Mouse (Mus musculus): ENCODE measurements around the gene Tnfaip2.

Tnfaip2 gene

DNA sequence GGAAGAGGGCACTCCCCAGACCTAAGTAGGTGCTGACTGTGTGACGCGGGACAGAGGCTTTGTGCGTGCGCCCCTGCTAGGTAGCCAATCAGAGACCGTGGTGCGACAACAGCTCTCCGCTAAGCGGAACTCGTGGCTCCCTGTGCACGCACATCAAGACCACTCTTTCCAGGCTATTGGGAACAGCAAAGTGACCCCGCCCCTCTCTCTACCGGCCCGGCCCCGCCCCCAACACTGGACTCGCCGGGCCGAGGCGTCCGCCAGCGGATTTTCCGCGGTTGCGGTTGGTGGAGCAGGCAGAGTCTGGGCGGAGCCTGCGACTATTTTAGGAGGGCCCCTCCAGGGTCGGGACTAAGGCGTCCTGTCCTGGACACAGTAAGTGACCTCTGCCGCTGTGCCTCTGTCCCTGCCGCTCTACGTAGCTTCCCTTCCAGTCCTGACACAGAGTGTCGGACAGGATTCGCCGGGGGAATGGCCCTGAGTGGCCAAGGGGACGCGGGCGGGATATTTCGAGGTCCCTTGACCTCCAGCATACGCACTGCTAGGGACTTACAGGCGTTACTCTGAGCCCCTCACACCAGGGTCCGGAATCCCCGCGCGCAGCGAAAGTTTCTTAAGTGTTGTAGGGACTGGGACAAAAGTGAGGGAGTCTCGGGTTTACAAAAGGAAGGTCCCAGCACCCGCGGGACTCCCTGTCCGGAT lies at the start of gene Tnfaip2:
Gene Tnfaip2 (plus strand): TSS at position 161 of the 702 bp plus-strand sequence.
- DNase-seq (ENCODE audit: low read depth, low spot score), result peak; percentile 67

DNA sequence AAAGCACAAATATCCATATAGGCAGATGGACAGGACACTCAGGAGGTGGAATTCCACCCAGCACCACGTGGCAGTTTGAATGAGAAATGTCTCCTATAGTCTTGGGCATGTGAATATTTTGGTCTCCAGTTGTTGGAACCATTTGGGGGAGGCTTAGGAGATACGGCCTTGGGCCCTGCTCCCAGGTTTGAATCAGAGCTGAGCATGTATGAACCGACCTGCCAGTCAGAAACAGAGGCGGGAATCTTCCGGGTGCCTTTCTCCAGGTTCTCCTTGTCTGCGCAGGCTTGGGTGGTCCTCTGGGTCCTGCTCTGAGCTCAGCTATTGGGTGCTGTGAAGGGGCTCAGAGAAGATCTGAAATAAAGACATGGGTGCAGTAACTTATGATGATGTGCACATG lies 48.3 kb upstream of the Tnfaip2 start:
- no peak for DNase-seq (ENCODE audit: low read depth, low spot score)

DNA sequence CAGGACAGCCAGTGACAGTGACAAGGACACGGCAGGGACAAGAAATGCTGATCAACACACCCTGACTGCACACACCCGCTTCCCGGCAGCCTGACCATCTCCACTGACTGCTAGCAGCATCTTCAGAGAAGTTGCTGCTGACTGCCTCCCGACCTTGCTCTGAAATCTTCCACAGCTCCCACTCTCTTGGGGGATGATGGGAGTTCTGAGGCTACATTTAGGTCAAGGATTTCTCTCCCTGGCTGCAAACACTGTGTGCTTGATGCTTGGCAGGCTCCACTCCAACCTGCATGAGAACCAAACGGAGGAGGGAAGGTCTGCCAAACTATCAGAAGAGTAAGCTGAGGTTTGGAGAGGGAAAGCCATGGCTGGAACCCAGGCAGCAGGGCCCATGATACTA lies 45.3 kb upstream of the Tnfaip2 start:
- no peak for DNase-seq (ENCODE audit: low read depth, low spot score)

DNA sequence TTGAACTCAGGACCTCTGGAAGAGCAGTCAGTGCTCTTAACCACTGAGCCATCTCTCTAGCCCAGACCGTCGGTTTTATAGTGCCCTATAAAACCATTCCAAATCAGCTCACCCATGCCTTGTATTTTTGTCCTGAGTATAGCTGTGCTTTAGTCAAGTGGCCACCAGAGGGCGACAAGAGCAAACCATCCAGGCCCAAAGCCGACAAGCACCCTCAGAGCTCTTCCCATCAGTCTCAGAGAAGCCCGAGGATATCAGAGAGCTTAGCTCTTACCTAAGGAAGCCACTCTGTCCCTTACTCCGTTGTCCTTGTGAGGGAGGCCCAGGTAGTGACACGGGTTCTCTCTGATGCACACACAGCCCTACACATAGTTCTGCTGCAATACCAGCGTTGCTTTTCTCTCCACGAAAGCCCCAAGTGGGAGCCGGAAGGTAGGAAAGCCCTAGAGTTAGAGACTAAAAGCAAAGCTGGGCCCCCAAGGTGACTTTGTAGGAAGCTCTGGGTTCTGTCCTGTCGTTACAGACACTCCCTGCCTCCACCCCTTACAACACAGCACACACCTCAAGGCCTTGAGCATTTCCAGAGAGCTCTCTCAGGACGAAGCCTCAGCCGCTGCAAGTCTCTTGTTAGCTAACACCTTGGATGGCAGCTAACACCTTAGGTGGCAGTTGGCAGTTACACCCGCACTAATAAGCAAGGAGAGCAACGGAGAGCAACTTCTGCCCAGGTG lies 40.6 kb upstream of the Tnfaip2 start:
- DNase-seq (ENCODE audit: low read depth, low spot score), result peak; percentile 88

DNA sequence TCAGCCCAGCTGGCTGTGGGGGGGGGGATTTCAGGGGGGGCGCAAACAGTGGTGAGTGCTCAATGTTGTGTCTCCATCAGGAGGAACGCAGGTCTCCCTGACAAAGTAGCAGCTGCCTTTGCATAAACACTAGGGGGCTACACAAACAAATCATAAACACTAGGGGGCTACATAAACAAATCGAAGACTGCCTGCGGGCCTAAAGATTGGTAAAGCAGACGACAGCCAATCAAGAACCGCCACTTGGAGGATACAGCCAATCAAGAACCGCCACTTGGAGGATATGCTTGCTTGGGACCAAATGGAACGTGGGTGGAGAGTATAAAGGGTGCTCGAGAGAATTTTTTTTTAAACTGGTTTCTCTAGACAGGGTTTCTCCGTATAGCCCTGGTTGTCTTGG lies 37.4 kb upstream of the Tnfaip2 start:
- no peak for DNase-seq (ENCODE audit: low read depth, low spot score)

DNA sequence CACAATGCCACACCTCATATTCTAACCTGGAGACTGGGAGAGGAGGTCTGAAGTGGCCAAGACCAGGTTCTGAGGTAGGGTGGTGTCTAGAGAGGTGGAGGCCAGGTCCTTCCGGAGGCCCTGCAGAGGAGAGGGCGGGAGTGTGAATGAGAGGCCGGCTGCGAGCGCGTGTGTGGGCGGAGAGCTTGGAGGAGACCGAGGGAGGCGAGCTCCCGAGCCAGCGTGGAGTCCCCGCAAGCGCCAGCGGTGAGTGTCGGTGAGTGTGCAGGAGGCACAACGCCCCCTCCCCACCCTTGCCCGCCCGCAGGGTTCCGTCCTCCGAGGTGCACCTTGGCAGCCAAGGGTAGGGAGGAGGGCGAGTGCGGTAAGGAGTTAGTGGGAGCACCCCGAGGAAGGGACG lies 35.6 kb upstream of the Tnfaip2 start, which contains the start of gene Lbhd2:
Gene Lbhd2 (plus strand): TSS at position 188 of the 400 bp plus-strand sequence.
- no peak for DNase-seq (ENCODE audit: low read depth, low spot score)

DNA sequence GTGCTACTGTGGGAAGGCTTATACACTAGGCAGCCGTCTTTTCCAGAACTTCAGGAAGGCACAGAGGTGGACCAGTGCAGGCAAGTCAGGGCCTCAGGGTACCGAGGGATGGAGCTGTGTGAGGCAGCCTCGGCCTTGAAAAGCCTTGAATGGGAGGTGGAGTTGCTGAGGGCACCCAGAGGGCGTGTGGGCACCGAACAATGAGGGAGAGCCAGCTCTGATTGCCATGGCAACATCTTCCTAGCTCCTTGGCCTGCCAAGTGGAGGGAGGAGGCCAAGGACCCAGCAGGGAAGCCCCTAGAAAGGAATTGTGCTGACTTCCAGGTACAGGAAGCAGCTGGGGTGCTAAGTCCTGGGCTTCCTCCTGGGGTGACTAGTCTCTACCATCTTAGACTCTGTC lies 32.7 kb upstream of the Tnfaip2 start:
- no peak for DNase-seq (ENCODE audit: low read depth, low spot score)

DNA sequence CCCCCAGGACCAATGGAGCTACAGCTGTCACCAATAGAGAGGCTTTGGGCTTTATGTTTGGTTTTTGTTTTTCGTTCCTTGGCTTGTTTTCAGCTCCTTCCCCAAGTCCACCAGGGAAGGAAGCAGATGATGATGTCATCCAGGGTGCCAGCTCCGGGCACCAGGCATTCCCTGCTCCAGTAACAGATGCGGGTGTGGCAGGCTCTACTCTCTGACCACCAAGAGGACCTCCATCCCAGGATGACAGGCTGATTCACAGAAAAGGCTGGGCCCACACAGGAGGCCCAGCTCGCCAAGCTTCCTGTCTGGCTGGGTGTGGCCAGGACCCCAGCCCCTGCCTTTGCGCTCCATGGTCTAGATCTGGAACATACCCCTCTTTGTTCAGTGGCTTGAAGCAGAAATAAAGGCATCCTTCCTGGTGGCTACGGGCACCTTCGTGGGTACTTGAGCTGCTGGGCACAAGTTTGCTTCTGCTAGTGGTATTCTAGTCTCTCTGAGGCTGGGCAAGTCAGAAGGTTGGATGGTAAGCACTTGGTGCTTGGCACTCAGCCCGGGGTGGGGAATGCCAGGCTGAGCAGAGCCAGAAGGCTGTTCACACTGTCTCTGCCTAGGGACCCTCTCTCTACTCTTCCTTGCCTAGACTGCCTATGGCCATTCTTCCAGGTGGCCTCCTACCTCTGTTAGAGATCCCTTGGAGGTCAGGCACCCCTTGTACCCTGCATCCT lies 30.5 kb upstream of the Tnfaip2 start:
- DNase-seq (ENCODE audit: low read depth, low spot score), result no peak

DNA sequence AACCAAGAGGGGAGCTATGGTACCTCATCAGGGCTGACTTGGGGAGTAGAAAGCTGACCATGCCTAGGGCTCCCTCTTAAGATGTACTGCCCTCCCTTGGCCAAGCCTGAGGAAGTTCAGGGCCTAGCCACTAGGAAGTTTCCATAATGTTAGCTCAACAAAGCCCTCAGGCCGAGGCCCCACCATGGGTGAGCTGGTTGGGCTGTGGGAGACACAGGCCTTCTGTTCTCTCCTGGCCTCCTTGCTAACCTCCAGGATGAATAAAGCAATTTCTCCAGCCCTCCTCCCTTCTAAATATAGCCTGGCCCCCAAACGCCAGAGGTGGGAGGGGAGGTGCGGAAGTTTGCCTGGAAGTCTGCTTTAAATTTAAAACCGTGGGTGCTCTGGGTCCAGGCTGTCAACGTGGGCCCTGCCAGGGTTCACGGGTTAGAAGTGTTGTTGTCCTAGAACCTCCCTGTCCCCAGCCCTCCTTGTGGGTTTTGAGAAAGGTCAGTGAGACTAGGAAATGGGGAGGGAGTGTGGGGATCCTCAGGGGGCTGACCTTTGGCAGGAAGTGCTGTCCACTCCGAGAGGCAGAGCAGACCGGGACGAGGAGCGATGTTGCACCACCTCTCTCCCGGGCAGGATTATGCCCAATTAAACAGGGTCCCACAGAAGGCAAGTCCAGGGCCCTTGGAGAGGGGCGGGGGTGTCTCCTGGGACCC lies 29.5 kb upstream of the Tnfaip2 start:
- DNase-seq (ENCODE audit: low read depth, low spot score), result no peak

DNA sequence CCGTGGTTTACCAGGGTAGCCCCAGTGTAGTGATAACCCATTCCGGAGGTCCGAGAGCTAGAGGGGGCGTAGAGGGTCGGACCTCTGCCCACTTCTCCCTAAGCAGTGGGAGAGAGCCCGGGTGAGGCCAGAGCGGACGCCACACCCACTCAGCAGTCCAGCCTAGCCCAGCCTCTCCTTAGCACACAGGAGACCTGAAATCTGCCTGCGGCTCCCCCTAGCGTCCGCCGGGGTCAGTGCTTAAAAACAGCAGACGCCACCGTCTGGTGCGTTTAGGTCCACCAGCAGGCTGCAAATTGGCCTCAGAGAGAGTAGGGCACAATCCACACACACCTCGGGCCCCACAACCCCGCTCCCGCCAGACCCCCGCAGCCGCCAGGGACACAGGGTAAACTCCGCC lies 29.0 kb upstream of the Tnfaip2 start:
- peak; percentile 93 for DNase-seq (ENCODE audit: low read depth, low spot score)

DNA sequence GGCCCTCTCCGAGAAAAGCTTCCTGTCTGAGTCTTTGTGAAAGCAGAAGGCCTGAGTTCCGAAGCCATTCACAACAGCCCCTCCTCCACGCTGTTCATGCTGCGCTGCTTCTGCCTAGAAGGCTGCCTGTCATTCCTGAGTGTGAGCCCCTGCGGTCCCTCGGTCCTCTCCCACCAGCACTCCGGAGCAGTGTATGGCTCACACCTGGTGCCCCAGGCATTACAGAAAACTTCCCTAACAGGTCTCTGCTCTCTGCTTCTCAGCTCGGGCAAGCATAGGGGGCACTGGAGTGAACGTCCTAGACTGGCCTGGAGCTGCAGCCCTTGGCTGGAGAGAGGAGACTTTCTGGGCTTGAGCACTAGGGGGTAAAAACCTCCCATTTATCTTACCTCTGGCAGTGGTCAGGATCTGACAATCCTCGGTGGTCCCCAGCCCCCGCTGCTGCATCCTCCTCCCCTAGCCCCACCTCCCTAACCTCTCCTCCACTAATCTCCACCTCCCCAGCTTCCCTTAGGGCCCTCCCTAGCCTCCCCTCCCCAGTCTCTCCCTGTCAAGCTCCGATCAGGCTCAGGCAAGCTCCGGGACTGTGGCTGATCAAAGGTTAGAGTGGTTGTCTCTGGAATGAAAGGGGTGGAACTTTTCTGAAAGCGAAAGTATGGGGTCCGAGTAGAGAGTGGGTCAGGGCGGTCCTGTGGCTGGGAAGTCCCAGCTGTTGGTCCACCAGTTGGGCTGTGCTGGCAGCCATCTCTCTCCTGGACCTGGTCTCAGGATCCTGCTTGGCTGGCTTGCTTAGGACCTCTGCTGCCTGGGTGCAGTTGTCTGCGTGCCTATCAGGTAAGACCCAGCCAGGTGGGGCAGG lies 25.1 kb upstream of the Tnfaip2 start, which contains the start of gene Exoc3l4:
Gene Exoc3l4 (plus strand): TSS at position 97 of the 859 bp plus-strand sequence.
- DNase-seq (ENCODE audit: low read depth, low spot score), result peak; percentile 30

DNA sequence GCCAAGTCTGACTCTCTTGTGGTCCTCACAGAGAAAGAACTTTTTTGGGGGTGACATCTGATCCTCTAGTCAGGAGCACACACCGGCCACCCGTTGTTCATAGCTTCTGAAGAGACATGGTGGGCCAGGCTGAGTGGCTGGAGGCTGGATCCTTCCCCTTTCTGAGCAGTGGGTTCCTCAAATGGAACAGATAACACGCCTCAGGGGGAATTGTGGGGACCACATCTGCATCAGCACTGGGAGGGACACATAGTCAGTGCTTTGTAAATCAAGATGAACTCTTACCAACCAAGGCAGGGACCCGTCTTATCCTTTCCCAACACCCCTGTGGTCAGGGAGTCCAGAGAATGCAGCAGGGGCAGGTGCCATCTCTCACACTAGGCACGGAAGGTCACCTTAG lies 22.4 kb upstream of the Tnfaip2 start:
- DNase-seq (ENCODE audit: low read depth, low spot score), result no peak

DNA sequence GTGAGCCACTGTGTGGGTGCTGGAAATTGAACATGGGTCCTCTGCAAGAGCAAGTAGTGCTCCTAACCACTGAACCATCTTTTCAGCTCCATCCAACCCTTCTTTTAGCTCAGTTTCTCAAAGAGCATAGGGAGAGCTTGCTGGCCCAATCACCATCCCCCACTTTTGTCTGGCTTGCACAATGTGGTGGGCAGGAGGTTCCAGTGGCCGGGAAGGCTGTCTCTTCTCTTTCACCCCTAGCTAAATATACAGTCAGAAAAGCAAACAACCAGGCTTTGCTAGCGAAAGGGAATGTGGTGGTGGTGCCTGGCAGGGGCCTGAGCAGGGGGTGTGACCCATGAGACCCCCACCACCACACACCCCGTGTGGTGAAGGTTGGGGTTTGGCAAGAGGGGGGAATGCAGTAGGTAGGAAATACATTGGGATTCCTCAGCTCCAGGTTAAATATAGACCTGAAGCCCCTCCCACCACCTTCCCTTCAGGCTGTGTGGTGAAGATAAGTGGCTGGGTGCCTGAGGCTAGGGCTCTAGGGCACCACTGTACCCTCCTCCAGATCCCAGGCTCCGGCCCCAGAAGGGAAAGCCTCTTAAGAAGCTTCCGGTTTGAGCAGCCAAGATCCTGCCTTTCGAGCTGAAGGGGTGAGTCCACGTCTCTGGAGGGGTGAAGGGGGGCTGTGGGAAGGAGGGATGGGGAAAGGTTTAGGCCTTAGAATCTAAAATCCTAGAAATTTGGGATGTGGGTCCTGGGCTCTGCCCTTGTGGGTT lies 21.1 kb upstream of the Tnfaip2 start:
- DNase-seq (ENCODE audit: low read depth, low spot score), result no peak

DNA sequence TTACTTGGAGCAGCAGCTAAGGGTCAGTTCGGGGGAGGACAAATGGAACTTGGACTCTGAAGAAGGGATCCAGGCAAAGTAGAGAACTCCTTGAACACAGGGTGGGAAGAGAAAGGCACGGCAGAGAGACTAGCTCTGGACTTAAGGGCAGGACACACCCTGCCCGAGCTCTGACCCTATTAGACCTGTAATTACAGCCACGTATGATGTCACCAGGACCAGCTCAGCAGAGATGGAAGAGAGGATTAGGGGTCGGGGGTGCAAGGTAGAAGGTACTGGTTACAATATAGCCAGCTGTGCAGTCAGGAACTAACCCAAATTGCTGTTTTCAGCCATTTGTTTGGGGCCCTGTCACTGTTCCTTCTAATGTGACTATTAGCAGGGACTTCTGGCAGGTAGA lies 19.4 kb upstream of the Tnfaip2 start:
- DNase-seq (ENCODE audit: low read depth, low spot score), result no peak

DNA sequence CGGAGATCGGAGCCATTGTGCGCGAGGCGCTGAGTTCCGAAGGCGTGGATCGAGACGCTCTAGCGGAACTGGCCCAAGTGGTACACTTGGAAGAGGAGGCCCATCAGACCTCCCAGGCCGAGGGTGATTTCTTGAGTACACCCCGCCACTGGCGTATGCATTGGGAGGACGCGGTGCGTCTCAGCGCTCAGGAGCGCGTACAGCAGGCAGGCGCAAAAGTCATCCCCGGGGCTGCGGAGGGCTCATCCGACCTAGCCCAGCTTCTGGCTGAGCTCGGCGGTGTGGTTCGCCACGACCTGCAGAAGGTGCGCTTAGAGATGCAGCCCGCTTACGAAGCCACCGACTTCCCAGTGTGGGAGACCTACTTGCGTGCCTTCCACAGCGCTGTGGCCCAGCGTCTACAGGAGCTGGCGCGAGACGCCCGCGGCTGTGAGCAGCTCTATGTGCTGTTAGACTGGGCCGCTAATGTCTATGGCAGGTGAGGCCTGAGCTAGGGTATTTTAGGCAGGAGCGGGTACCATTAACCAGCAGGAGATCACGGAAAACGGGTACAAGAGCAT lies 18.6 kb upstream of the Tnfaip2 start:
- DNase-seq (ENCODE audit: low read depth, low spot score), result no peak

DNA sequence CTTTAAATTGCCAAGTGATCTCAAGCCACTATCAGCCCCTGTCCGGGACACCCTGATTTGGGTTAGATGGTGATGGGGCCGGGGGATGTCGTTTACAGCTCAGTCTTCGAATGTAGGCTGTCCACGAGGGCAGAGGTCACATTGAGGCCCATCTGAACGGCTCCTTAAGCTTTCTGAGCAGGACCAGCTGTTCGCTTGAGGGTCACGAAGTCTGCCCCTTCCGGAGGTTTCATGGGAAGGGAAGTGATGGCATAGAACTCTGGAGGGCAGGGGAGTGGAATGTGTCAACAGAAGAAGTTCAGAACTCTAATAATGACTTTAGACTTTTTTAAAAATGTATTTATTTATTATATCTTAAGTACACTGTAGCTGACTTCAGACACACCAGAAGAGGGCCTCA lies 17.7 kb upstream of the Tnfaip2 start:
- DNase-seq (ENCODE audit: low read depth, low spot score), result no peak

DNA sequence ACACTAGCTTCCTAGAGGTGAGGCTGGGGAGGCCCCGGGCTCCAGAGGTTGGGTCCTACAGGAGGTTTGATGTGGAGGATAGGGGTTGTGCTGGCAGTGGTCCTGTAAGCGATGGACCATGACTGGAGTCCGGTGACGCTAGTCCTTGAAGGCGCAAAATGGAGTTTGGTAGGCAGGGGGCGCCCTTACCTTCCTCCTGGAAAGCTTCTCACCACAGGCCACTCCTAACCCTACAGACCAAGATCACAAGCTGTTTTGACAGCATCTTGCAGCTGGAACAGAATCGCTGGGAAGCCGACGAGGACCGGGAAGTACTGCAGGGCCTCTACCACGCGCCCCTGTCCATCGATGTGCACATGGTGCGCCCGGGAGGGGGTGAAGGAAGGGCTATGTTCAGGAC lies 17.0 kb upstream of the Tnfaip2 start:
- peak; percentile 82 for DNase-seq (ENCODE audit: low read depth, low spot score)

DNA sequence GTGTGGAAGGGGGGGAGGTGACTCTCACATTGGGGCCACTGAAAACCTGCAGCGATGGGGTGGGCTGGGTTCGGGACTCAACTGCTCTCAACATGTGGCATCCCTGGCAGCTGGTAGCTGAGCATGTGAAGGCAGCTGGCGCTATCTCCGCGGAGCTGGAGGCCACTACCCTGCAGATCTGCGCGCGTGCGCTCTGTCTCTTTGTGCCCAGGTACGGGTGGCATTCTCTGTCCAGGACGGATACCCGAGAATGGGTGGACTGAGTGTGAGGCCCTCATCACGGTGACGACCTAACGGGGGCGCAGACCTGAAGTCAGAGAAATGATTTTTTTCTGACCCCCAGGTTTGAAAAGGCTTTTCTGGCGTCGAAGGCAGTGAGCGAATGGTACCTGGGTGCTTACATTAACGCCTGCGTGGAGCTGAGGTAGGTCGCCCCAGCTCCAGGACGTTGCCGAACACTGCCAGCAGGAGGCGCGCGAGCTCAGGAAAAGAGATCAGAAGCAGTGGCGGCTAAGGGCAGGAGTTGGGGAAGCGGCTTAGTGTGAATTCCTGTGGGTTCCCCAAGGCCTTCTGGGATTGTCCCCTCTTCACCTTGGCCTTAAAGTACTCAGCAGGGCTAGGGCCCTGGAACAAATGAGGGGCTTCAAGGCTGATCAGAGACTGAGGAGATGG lies 16.3 kb upstream of the Tnfaip2 start:
- DNase-seq (ENCODE audit: low read depth, low spot score), result peak; percentile 87

DNA sequence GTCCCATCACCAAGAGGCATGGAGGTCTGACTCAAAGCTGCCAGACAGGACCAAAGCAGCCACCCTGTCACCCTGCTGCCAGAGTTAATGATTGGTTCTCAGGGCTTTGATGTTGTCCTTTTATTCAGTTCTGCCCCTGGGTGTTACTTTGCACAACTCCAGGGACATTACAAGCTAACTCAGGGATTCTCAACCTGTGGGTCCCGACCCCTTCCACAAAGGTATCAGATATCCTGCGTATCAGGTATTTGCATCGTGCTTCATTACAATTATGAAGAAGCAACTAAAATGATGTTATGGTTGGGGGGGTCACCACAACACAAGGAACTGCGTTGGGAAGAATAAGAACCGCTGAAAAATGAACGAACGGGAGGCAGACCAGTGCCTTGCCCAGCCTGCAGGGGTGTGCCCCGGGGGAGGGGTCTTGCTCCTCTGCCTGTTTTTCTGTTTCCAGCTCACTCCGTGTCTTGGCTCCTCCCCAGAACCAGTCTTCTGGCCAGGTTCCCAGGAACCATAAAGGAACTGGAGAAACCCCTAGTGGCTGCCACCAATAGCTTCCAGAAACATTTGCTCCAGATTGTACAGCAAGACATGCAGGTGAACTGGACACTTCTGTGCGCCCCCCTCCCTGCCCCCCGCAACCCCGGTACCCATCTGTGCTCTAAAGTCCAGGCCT lies 14.7 kb upstream of the Tnfaip2 start:
- no peak for DNase-seq (ENCODE audit: low read depth, low spot score)

All from mesoderm, embryonic 11.5 days (tissue).